Mouse (Mus musculus) limb, embryonic 12.5 days (tissue): ENCODE measurements around the gene Mrpl27. TPM values are rescaled to one million over a fixed set of nuclear protein-coding genes. Genes with fewer than 3 reads are reported as not detected.

Experiments used
- ATAC-seq: fragments of 200-750 bp; cut with Nextera tagmentation; 2 replicates; pipeline ENCODE4 v1.8.0; 2017; ENCODE audit warnings: low read depth, moderate TSS enrichment; ENCODE audit not compliant: insufficient number of reproducible peaks, insufficient read depth, low FRiP score, low TSS enrichment
- H3K27ac ChIP-seq: fragments of 300-500 bp; sonication (generic); 2 replicates; pipeline ENCODE4 v1.5.1; 2016; ENCODE audit warnings: mild to moderate bottlenecking, moderate library complexity
- H3K27me3 ChIP-seq: fragments of 300-500 bp; sonication (generic); 2 replicates; pipeline ENCODE4 v1.6.1; 2016; ENCODE audit warnings: mild to moderate bottlenecking, moderate library complexity
- H3K36me3 ChIP-seq: fragments of 300-500 bp; sonication (generic); 2 replicates; pipeline ENCODE4 v1.6.1; 2016; ENCODE audit warnings: mild to moderate bottlenecking, moderate library complexity
- H3K4me1 ChIP-seq: fragments of 300-500 bp; sonication (generic); replicated peaks from 2 replicates; pipeline ENCODE4 v1.6.1; 2016
- H3K4me2 ChIP-seq: fragments of 300-500 bp; sonication (generic); 2 replicates; pipeline ENCODE4 v1.6.1; 2016; ENCODE audit warnings: mild to moderate bottlenecking, moderate library complexity
- H3K4me3 ChIP-seq: fragments of 300-500 bp; sonication (generic); replicated peaks from 2 replicates; pipeline ENCODE4 v1.5.1; 2016; ENCODE audit warnings: mild to moderate bottlenecking
- H3K9ac ChIP-seq: fragments of 300-500 bp; sonication (generic); replicated peaks from 2 replicates; pipeline ENCODE4 v1.6.1; 2016; ENCODE audit warnings: mild to moderate bottlenecking, moderate library complexity
- H3K9me3 ChIP-seq: fragments of 300-500 bp; sonication (generic); 2 replicates; pipeline ENCODE4 v1.6.1; 2016; ENCODE audit warnings: mild to moderate bottlenecking, moderate library complexity
- WGBS: fragments of 180-500 bp; shearing (Covaris S2); methylation state at CpG from one replicate; pipeline ENCODE4 v1.1.7; 2016; 5-methylcytosine and 5-hydroxymethylcytosine counted together
- polyA plus RNA-seq: library from polyadenylated mRNA; unstranded; fragments of >200 nt; fragmentation: Nextera tagmentation; extraction: Ambion mirVana; gene quantifications from 2 replicates; pipeline ENCODE4 v1.2.1, GENCODE M21; 2016

Gene Mrpl27
- polyA plus RNA-seq, 1 experiment from 2014 or later = 148 TPM

DNA sequence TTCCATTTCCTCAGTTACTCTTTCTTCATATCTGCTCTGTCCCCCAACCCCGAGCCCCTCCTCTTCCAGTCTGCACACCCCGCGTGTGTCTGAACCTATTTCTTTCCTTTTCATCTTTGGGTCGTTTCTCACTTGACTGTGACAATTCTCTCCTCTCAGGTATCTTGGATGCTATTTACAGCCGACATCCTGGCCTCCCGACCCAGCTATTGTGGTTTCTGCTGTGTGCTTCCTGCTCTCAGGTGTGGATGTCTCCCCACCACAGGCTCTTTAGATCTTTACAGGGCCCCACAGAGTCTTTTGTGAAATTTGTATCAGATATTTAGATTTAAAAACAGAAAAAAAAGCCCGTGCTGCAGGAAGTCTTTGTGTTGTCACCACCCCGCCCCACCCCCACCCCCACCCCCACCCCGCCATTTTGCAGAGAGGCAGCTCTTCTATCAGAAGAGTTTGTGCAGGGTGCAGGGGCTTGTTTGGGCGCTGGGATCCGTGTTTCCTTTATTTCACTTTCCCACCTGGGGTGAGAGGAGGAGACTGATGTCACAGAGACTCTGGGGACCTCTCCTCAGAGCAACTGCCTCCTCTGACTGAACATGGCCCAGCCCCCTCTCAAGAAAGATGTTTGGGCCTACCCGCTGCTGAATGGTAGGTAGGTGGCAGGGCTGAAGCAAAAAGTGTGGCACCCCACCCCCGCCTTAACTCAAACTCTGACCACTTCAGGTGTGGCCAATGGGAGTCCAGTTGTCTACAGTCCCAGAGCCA, 44.3 kb downstream of the Mrpl27 start:
- Histone ChIP-seq H3K36me3 (no peaks in the 10 kb centered on the region), H3K4me1 (peaks cover 10% of the 10 kb centered on the region), H3K27ac (no peak overlapping the region), H3K4me3 (no peak overlapping the region), H3K27me3 (peaks cover 7% of the 10 kb centered on the region; the same call in 1 of the 2 replicates), H3K9ac (no peak overlapping the region), H3K9me3 (no peaks in the 10 kb centered on the region), H3K4me2 (no peak overlapping the region)
- ATAC-seq = no peak
- 49% methylated on average over 13 of the region's 13 CpGs for WGBS

DNA sequence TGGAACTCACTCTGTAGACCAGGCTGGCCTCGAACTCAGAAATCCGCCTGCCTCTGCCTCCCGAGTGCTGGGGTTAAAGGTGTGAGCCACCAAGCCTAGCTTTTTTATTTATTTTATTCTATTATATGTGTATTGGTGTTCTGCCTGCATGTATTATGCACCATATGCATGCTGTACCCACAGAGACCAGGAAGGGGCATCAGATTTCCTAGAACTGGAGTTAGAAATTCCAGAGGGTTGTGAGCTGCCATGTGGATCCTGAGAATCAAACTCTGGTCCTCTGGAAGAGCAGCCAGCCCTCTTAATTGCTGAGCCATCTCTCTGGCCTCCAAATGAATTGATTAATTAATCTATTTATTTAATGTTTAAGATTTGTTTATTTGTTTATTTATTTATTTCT, 45.8 kb downstream of the Mrpl27 start:
- Histone ChIP-seq H3K36me3 (no peaks in the 10 kb centered on the region), H3K27ac (no peak overlapping the region), H3K27me3 (peaks cover 4% of the 10 kb centered on the region; the same call in 1 of the 2 replicates), H3K4me1 (peaks cover 10% of the 10 kb centered on the region), H3K9ac (no peak overlapping the region), H3K4me2 (no peak overlapping the region), H3K4me3 (no peak overlapping the region), H3K9me3 (no peaks in the 10 kb centered on the region)
- 95% methylated on average over 3 of the region's 3 CpGs for WGBS
- ATAC-seq = no peak

DNA sequence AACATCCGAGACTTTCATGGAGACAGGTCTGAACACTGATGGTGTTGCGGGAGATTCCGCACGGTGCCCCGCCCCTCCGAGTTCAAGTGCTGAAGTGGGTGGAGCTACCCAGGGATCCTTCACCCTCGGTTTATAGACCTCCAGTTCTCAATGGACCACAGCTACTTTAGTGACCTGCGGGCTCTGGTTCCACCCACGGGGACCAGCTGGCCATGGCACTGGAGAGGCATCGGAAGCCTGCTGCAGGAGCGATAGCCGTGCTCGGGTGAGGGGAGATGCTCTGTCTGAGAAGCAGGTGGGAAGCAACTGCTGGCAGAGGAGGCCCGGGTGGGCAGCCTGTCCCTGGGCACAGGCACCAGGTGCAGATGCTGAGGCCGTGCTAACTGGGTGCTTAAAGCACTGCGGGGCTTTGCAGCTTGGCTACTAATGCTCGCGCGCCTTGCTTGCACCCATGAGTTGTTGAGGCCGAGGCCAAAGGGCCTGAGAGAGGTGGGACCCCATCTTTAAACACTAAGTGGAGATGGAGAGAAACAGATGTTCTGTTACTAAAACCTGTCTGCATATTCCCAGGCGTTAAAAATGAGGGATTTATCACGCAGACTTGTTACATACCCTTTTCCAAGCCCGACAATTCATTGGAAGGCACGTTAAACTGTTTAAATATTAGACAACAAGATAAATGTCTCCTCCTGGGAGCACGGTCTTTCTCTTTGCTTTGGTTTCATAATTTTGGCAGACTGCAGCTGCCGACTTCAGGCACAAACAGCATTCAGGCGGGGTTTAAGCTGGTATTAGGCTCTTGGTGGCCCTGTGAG, 48.0 kb downstream of the Mrpl27 start:
- H3K27ac ChIP-seq = 0 out of 2 replicates have a peak overlapping the region, but pooled peaks have one; percentile 50
- H3K4me2 ChIP-seq = 0 out of 2 replicates have a peak overlapping the region, but pooled peaks have one; percentile 13
- H3K9ac ChIP-seq = no peak overlapping the region
- no peaks in the 10 kb centered on the region for H3K36me3 ChIP-seq
- peaks cover 4% of the 10 kb centered on the region; the same call in 1 of the 2 replicates for H3K27me3 ChIP-seq
- 47% methylated on average over 27 of the region's 27 CpGs for WGBS
- H3K4me3 ChIP-seq = no peak overlapping the region
- ATAC-seq = peak; percentile 37
- H3K4me1 ChIP-seq = peaks cover 10% of the 10 kb centered on the region
- no peaks in the 10 kb centered on the region for H3K9me3 ChIP-seq

DNA sequence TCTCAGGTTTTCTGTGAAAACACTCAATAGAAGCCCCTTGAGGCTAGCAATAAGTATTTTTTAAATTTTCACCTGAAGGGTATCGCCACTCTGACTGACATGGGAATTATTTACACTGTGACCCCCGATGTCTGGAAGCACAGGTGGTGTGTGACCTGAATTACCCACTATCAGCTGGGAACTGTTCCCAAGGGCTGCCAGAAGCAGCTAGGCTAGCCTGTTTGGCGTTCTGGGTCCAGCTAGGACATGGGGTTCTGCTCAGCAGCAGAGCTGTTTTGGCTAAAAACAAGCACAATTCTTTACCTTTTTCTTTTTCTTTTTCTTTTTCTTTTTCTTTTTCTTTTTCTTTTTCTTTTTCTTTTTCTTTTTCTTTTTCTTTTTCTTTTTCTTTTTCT, 48.6 kb downstream of the Mrpl27 start:
- H3K36me3 ChIP-seq = no peaks in the 10 kb centered on the region
- H3K4me3 ChIP-seq = no peak overlapping the region
- WGBS = 44% methylated on average over 3 of the region's 3 CpGs
- H3K4me1 ChIP-seq = peaks cover 10% of the 10 kb centered on the region
- ATAC-seq = no peak
- H3K4me2 ChIP-seq = 0 out of 2 replicates have a peak overlapping the region, but pooled peaks have one; percentile 13
- no peaks in the 10 kb centered on the region for H3K9me3 ChIP-seq
- H3K27ac ChIP-seq = no peak overlapping the region
- H3K27me3 ChIP-seq = peaks cover 4% of the 10 kb centered on the region; the same call in 1 of the 2 replicates
- no peak overlapping the region for H3K9ac ChIP-seq

DNA sequence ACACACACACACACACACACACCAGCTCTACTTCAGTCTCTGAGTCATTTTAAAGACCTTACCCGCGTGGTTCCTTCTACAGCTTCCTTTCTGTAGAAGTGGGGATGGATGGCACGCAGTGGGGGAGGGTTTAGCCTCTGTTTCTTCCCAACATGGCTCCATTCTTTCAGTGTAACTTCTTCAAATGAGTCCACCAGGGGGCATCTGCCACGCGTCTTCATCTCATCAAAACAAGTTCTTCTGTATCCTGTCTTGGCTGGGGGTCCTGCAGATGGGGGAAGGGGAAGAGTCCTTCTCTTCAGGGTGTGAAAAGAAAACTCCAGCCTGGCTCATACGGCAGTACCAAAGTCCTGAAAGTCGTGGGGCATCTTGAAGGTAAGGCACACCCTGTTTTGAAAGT, 50.5 kb downstream of the Mrpl27 start:
- H3K9ac ChIP-seq = no peak overlapping the region
- H3K4me3 ChIP-seq = no peak overlapping the region
- peaks cover 4% of the 10 kb centered on the region; the same call in 1 of the 2 replicates for H3K27me3 ChIP-seq
- peaks cover 10% of the 10 kb centered on the region for H3K4me1 ChIP-seq
- no peak overlapping the region for H3K4me2 ChIP-seq
- ATAC-seq = no peak
- H3K9me3 ChIP-seq = no peaks in the 10 kb centered on the region
- 49% methylated on average over 7 of the region's 7 CpGs for WGBS
- H3K36me3 ChIP-seq = no peaks in the 10 kb centered on the region
- no peak overlapping the region for H3K27ac ChIP-seq

DNA sequence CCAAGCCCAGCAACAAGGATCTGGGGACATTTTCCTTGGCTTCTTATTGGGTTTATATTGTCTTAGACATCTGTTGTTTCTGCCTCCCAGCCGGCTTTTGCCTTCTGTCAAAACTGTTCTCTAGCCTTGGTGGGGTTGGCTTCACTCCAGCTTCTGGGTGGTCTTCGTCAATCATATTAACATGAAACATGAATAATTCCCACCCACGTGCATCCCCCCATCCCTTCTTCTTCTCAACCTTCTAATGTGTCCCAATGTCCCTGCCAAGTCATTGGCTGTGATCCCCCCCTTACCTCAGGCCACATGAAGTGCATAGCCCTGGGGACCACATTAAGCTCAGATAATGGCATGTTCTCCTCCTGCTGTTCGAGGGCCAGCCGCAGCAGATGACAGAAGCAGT, 50.9 kb downstream of the Mrpl27 start, which contains the start of gene Gm11541:
Gm11541 (minus strand) TSS at position 28 of the 400 bp plus-strand sequence.
- Histone ChIP-seq H3K4me1 (peaks cover 10% of the 10 kb centered on the region), H3K27me3 (peaks cover 4% of the 10 kb centered on the region; the same call in 1 of the 2 replicates), H3K9ac (no peak within 1 kb of the TSS), H3K4me2 (no peak within 1 kb of the TSS), H3K9me3 (no peaks in the 10 kb centered on the region), H3K4me3 (no peak within 1 kb of the TSS), H3K36me3 (no peaks in the 10 kb centered on the region), H3K27ac (no peak within 1 kb of the TSS)
- WGBS = 79% methylated on average over 5 of the region's 5 CpGs
- ATAC-seq = no peak

Other genes starting within 250 kb of the Mrpl27 start
- gene Cacna1g, start 179.6 kb upstream of the Mrpl27 start, polyA plus RNA-seq = 25.5 and 26.9 TPM in 2 replicates
- 0.20 and 0.40 TPM in 2 replicates for gene Spata20, start 167.6 kb upstream of the Mrpl27 start, polyA plus RNA-seq
- 2.8 and 4.1 TPM in 2 replicates for gene Epn3, start 153.8 kb upstream of the Mrpl27 start, polyA plus RNA-seq
- 5.1 and 7.0 TPM in 2 replicates for gene Mycbpap, start 132.0 kb upstream of the Mrpl27 start, polyA plus RNA-seq
- gene Rsad1, start 104.5 kb upstream of the Mrpl27 start, polyA plus RNA-seq = 4.1 and 5.7 TPM in 2 replicates
- 3.6 and 5.3 TPM in 2 replicates for gene Chad, start 88.7 kb upstream of the Mrpl27 start, polyA plus RNA-seq
- gene Acsf2, start 51.9 kb upstream of the Mrpl27 start, polyA plus RNA-seq = 5.0 and 6.0 TPM in 2 replicates
- 205 and 217 TPM in 2 replicates for gene Lrrc59, start 24.0 kb upstream of the Mrpl27 start, polyA plus RNA-seq
- 37.1 and 42.2 TPM in 2 replicates for gene Eme1, start 197 bp downstream of the Mrpl27 start, polyA plus RNA-seq
- 24.7 and 31.9 TPM in 2 replicates for gene Xylt2, start 23.7 kb downstream of the Mrpl27 start, polyA plus RNA-seq
- gene Gm11541, start 50.7 kb downstream of the Mrpl27 start, polyA plus RNA-seq = 0.13 and 0.17 TPM in 2 replicates
- gene Cdc34b, start 88.0 kb downstream of the Mrpl27 start, polyA plus RNA-seq = 0.18 TPM in 1 of 2 replicates, not detected in the other
- not detected in 2 replicates for gene Tmem92, start 128.9 kb downstream of the Mrpl27 start, polyA plus RNA-seq